Mouse (Mus musculus): ENCODE results near the gene Gbp2.
A peak's percentile ranks its signal among the peaks of the same experiment; 100 is the strongest.
"Not testable (repeated sequence)": the region's sequence is repeated elsewhere in the genome, so short reads cannot be mapped to it uniquely, and the experiment has no call there.

Gbp2 gene

GRCm38 (mm10) chr3:142620111-142620955 lies at the start of gene Gbp2:
Gene Gbp2, plus strand, starts transcription at chr3:142620602.
- DNase-seq (ENCODE audit: low spot score in 2 of 2) = peak; percentile 39 to 56

GRCm38 (mm10) chr3:142570738-142571137 lies 49.7 kb upstream of the Gbp2 start:
- DNase-seq (ENCODE audit: low spot score in 2 of 2) = no peak

DNA sequence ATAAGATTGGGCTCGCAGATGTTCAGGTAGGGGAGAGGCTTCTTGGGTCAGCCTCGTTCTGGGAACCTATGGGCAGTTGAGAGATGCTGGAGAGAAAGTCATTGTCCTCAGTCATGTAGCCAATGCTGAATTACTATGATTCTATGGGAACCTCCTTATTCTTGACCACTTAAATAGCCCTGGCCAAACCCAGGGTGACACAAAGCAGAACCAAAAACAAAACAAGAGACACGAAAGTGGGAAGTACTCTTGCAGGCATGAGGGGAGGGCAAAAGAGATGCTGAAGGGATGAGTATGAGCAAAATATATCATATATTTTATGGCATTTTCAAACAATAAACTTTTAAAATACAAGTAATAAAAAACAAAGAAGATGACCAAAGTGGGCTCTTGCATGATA lies 43.3 kb upstream of the Gbp2 start:
- DNase-seq (ENCODE audit: low spot score in 2 of 2) = no peak

DNA sequence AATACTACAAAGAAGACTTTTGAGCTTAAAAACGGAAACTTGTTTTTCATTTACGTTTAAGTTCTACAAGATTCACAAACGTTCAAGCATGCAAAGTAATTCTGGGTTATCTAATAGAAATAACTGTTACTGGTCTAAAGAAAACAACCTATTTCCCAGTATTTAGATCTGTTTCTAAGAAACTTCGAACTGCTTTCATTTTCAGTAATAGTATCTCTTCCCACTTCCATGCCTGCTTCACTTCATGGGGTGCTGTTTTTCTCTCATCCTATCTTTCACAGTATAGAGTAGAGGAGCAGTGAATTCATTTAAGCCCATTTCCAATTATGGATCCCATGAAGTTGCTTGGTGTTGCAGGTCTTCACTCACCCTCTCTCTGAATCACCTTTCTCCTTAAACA lies 42.1 kb upstream of the Gbp2 start:
- DNase-seq (ENCODE audit: low spot score in 2 of 2) = no peak

DNA sequence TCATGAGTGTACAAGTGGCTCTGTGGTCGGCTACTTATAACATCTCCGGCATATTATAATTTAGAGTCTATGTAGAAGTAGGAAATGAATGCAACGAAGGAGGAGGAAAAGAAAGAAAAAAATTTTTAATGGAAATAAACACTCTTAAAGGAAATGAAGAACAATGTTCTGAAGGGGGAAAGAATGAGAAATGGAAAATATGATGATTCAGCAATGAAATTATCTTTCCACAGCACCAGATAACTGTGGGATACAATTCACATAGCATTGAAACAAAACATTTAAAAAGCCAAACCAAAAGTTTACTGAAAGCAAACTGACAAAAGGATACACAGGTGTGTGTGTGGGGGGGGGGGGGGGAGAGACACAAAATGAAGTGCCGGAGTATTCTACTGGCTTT lies 37.3 kb upstream of the Gbp2 start:
- DNase-seq (ENCODE audit: low spot score in 2 of 2) = no peak

DNA sequence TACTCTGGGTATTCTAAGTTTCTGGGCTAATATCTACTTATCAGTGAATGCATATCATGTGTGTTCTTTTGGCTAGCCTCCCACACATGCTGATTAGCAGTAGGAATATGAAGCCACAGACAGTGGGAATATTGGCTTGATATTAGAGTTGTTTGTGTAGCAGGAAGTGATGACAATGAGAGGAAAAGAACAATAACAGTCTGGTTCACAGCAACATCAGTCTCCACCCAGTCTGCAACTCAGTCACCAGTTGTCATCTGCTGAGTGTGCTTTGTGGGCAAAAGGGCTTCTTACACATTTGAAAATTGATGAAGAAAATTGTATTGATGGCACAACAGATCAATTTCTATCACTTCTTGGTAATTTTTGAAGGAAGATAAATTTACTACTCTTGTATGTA lies 33.0 kb upstream of the Gbp2 start:
- DNase-seq (ENCODE audit: low spot score in 2 of 2) = no peak

GRCm38 (mm10) chr3:142588888-142589287 lies 31.5 kb upstream of the Gbp2 start:
- no peak for DNase-seq (ENCODE audit: low spot score in 2 of 2)

DNA sequence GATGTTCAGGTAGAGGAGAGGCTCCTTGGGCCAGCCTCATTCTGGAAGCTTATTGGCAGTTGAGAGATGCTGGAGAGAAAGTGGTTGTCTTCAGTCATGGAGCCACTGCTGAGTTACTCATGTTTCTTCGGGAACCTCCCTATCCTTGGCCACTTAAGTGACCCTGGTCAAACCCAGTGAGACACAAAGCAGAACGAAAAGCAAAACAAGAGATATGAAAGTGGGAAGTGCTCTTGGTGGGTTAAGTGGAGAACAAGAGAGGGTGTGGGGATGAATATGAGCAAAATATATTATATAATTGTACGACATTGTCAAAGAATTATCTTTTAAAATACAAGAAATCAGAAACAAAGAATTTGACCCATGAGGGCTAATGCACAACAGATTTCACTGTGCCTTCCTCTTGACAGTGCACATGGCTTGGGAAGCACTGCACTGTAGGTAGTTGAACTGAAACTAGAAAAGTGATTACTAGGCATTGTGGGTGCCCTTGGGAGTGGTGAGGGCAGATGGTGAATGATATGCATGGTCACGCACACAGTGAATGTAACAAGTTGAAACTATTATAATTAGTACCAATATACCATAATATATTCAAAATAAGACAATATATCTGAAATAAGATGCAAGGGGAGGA lies 29.9 kb upstream of the Gbp2 start:
- DNase-seq (ENCODE audit: low spot score in 2 of 2) = no peak

GRCm38 (mm10) chr3:142594547-142594946 lies 25.9 kb upstream of the Gbp2 start, which contains the start of gene Gbp2b:
Gene Gbp2b, plus strand, starts transcription at chr3:142594847.
- DNase-seq (ENCODE audit: low spot score in 2 of 2) = no peak

DNA sequence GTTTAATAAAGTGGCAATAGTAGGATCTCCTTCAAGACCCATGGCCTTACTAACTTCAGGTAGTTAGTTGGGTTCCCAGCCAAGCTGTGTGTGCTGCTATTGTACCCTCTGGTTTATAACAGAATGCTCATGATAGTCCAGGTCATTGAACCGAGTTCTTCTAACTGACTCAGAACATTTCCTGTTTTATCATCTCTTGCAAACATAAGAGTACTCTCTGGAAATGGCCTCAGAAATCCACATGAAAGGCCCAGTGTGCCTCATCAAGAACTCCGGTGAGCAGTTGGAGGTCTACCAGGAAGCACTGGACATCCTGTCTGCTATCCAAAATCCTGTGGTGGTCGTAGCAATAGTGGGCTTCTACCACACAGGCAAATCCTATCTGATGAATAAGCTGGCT lies 22.5 kb upstream of the Gbp2 start:
- no peak for DNase-seq (ENCODE audit: low spot score in 2 of 2)

DNA sequence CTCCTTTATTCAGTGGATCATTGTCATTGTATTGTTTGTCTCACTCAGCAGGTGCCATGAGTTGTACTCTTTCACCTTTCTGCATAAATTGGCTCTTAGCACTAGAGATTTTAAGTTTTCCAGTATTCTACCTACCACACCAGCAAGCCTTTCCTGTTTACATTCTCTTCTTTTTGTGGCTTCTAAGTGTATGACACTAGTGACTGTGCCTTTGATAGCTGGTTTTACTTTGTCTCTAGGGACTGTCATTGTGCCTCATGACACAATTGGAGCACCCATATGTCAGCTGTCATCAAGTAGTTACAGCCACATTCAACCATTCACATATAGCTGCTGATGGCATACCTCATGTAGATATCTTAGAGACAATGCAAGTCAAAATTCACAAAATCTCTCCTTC lies 18.7 kb upstream of the Gbp2 start:
- no peak for DNase-seq (ENCODE audit: low spot score in 2 of 2)

GRCm38 (mm10) chr3:142618658-142619057 lies 1.7 kb upstream of the Gbp2 start:
- peak in 1 of 2 experiments; percentile 28 for DNase-seq (ENCODE audit: low spot score in 2 of 2)

DNA sequence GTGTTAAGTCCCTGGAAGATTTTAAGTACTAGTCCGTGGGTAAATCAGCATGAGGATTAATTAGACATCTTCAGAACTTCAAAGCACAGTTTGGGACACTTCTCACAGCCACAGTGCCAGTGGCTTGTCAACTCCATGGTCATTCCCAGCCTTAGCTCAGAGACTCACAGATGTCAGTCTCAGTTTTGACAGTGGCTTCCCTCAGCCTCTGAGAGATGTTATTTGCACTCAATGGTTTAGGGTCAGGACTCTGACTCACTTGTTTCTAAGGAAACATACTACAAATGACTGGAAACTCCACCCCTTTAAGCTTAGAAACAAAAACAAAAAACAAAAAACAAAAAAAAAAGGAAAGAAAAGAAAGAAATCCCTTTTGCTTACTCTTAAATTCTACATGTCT lies 796 bp upstream of the Gbp2 start:
- DNase-seq (ENCODE audit: low spot score in 2 of 2) = peak; percentile 8 to 18

GRCm38 (mm10) chr3:142620956-142621562 lies 657 bp downstream of the Gbp2 start:
- DNase-seq (ENCODE audit: low spot score in 2 of 2) = peak; percentile 26 to 47

- DNase-seq (ENCODE audit: low spot score in 2 of 2) = no peak
Measured at GRCm38 (mm10) chr3:142630385-142630784, 10.0 kb downstream of the Gbp2 start.

DNA sequence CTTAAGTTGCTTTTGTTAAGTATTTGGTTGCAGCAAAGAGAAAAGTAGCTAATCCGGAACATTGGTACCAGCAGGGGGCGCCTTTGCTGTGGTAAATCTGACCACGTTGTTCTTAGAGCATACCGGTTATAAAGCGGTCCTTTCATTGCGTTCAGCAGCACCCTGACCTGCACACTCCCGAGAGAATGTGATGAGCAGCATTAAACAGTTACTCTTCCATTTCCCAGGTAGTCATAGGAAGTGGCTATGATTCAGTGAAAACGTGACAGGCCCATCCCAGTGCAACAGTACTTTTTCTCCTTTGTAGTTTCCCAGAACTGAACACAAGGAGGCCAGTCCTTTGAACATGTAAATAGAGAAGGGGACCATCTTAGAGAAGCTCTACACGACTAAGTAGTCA lies 19.8 kb downstream of the Gbp2 start:
- DNase-seq (ENCODE audit: low spot score in 2 of 2) = peak; percentile 22 to 52

- peak; percentile 27 to 55 for DNase-seq (ENCODE audit: low spot score in 2 of 2)
Measured at GRCm38 (mm10) chr3:142645949-142646348, 25.5 kb downstream of the Gbp2 start.

DNA sequence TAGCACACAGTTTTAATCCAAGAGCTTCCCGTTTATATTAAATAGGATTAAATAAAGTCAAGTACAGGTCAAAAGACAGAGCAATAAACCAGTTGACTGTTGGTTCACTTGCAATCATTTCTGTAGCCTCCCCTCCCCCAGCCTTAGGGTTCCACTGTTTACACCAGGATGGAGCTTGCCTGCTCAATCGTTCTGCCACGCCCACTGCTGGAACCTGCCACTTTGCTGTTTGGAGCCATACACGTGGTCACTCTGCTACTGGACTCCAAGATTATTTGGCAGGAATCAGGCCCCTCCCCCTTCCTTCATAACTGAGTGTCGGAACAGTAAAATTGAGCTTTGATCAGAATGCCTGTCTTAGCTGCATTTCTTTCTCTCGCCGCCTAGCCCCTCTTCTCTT lies 27.4 kb downstream of the Gbp2 start:
- not testable (repeated sequence) for DNase-seq (ENCODE audit: low spot score in 2 of 2)

GRCm38 (mm10) chr3:142650205-142650604 lies 29.8 kb downstream of the Gbp2 start:
- DNase-seq (ENCODE audit: low spot score in 2 of 2) = no peak

GRCm38 (mm10) chr3:142664723-142665122 lies 44.3 kb downstream of the Gbp2 start:
- no peak for DNase-seq (ENCODE audit: low spot score in 2 of 2)

- no peak for DNase-seq (ENCODE audit: low spot score in 2 of 2)
Measured at GRCm38 (mm10) chr3:142674607-142675006, 54.2 kb downstream of the Gbp2 start.
